Mouse (Mus musculus) monocyte, adult 2 months (primary cell): ENCODE data around the gene Olfr1008.
"Not testable (repeated sequence)": the region's sequence is repeated elsewhere in the genome, so short reads cannot be mapped to it uniquely, and the experiment has no call there.

Experiments used
- DNase-seq, 2 experiments: peaks; one replicate each; pipeline ENCODE4 v3.0.0; 2022; ENCODE audit warnings: low spot score in 2 of 2, low read depth in 1 of 2

Gene Olfr1008

DNA sequence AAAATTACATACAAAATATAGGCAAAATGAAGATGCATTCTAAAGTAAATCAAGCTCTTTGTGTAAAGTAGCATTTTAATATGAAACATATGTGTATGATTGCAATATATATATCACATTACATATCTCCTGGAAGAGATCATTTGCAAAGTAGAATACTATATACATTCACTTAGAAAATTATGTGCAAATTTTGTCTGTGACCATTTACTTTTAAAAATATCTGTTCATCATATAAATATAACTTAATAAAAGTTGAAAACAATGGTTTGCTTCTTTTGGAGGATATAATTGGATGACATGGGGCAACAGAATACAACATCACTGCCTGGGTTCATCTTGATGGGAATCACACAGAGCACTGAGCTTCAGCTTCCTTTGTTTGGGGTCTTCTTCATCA, at the start of gene Olfr1008:
Olfr1008 (plus strand) TSS at position 301 of the 400 bp plus-strand sequence.
- no peak for DNase-seq

DNA sequence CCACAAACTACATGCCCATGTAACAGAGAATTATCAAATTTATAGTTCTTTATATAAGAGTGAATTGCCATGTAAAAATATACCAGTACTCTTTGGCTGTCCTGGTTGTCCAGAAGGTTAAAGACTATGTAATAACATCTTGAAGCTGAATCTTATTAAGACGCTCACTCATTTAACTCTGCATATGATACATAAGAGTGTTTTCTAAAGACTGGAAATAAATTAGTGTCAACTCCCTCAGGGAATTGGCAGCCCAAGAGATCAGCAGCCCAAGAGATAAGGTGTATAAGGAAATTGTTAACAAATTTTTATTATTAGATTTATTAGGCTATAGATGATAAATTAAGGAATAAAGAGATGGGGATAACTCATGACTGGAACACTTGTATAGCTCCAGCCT, 38.6 kb upstream of the Olfr1008 start, which contains the start of gene Olfr1002:
Olfr1002 (minus strand) TSS at position 101 of the 400 bp plus-strand sequence.
- DNase-seq = no peak

DNA sequence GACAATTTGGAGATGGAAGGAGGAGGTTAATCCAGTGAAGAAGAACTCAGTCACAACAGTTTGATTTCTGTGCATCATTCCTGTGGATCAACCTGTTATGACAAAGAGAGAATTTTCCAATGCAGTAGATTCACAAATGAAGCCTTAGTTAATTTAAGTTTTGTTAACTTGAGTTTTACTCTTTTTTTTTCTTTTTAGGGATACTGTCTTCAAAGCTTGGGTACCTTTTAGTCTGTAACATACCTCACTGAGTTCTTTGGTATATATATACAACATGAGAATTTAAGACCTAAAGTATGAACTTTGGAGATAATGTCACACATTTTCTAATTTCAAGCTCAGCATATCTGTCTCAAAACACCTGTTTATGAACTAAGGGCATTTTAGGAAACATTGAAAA, 24.9 kb upstream of the Olfr1008 start, which contains the start of gene Olfr154:
Olfr154 (minus strand) TSS at position 101 of the 400 bp plus-strand sequence.
- DNase-seq = not testable (repeated sequence)

DNA sequence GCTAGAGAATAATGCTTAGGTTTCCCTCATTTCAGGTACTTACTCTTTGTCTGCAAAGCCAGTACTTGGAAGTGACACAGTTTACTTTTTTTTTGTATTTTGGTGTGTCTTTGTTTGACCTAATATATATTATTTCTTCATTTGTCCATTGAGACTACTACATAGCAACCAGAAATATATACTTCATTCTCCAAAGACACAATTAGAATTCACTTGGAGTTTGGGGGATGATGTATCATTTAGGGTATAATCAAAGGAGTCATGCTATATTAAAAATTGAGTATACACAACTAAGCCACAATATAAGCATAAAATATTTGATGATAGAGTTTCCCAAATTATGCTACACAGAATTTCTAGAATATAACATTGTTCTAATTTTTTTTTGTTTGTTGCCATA, 10.6 kb upstream of the Olfr1008 start, which contains the start of gene Olfr1006:
Olfr1006 (minus strand) TSS at position 101 of the 400 bp plus-strand sequence.
- no peak for DNase-seq

DNA sequence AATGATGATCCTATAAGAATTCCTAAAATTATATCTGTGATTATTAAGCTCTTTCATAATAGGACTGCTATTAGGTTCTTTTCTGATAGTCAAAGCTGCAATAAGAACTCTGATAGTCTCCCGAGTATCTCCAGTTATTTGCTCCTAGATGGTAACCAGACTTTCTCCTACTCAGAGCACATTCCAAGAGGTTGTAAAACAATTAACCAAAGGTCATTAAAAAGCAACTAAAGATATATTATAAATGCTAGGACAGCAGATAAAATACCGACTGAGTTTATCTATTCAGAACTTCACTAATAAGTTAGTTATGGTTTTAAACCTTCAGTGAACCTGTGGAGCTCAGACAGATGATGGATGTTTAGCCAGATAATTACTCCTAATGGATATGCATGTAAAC, 21.4 kb downstream of the Olfr1008 start:
- DNase-seq = not testable (repeated sequence)

DNA sequence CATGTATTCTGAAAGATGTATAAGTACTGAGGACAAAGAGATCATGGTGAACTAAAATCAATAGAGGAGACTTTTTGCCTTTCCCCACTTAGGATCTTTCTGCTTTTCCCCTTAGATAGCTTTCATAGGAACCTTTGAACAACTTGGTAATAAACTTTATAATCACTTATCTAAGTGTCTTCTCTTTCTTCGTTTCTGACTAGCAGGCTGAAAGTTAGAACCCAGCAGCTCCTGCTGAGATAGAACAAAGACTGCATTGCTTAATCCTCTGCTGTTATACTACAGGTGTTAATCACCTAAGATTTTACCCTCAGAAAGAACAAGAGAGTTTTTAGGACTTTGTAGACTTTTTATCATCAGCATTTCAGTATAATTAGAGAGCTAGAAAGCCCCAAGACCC, 21.9 kb downstream of the Olfr1008 start:
- no peak for DNase-seq

DNA sequence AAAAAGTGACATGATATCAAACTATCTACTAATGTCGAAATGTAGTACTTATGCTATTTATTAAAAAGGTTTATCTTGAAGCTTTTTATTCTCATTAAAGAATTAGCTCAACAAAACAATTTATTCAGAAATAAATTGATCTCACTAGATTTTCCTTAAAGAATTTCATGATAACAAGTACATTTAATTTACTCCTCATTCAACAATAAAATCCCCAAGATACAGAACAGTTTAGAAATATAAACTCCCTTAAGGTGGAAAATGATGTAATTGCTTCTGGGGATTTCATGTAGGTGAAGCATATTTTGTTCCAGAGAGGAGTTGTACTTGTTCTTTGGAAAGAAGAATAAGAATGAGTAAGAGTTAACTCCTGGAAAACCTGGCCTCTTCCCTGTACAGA, 25.9 kb downstream of the Olfr1008 start, which contains the start of gene Olfr1009:
Olfr1009 (plus strand) TSS at position 301 of the 400 bp plus-strand sequence.
- no peak for DNase-seq

DNA sequence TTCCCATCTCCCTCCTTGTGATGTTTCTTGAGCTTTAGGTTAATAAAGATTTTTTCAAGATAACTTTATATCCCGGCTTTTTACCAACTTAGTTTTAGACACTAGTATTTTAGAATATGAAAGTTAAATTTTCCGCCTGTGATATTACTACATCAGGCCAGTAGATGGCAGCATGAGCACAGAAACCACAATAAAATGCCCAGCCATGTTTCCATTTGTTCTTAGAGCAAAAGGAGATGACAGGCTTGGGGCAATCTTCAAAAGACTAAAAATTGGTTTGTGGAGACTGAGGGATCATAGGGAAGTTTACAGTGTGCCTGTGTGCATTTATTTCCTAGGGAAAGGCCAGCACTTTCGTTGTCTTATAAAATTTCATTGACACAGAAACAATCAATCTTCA, 36.6 kb downstream of the Olfr1008 start:
- no peak for DNase-seq
